Mouse (Mus musculus) C2C12 (cell line): ENCODE results near the gene Gm21954.

ENCODE experiments used
- CTCF ChIP-seq: IDR thresholded peaks from one replicate; pipeline ENCODE4 v1.5.1; 2011; ENCODE audit not compliant: control insufficient read depth, insufficient read depth, insufficient read length
- MAX ChIP-seq: IDR thresholded peaks from one replicate; pipeline ENCODE4 v1.6.1; 2011; ENCODE audit warnings: mild to moderate bottlenecking, control low read depth
- MYOD1 ChIP-seq: IDR thresholded peaks from one replicate; pipeline ENCODE4 v1.6.1; 2011; ENCODE audit warnings: low read depth; ENCODE audit not compliant: control insufficient read depth, insufficient read length
- MYOG ChIP-seq: IDR thresholded peaks from one replicate; pipeline ENCODE4 v1.6.1; 2011; ENCODE audit not compliant: control insufficient read depth, insufficient read length; ENCODE audit errors: extremely low read depth
- USF1 ChIP-seq: IDR thresholded peaks from one replicate; pipeline ENCODE4 v1.6.1; 2011; ENCODE audit warnings: low read depth, mild to moderate bottlenecking, control low read depth, moderate library complexity

GRCm38 (mm10) chr3:55521776-55522175 is 49.8 kb upstream of the Gm21954 start:
- TF ChIP-seq CTCF (no peak), MAX (no peak), MYOG (no peak), MYOD1 (no peak), USF1 (no peak)
